Mouse (Mus musculus) stomach, postnatal 0 days (tissue): Measurements from ENCODE around the gene Lrrc75a. TPM values are rescaled to one million over a fixed set of nuclear protein-coding genes. Genes with fewer than 3 reads are reported as not detected.

Source experiments
- ATAC-seq: fragments of 200-750 bp; cut with Nextera tagmentation; 2 replicates; pipeline ENCODE4 v1.8.0; 2017; ENCODE audit not compliant: low FRiP score, low TSS enrichment
- DNase-seq: peaks from one replicate; pipeline ENCODE4 v3.0.0-alpha.2; 2016; ENCODE audit warnings: low spot score
- H3K27ac ChIP-seq: fragments of 300-500 bp; sonication (generic); replicated peaks from 2 replicates; pipeline ENCODE4 v1.5.1; 2014; ENCODE audit warnings: mild to moderate bottlenecking, control low read depth
- H3K27me3 ChIP-seq: fragments of 300-500 bp; sonication (generic); 2 replicates; pipeline ENCODE4 v1.6.1; 2014; ENCODE audit warnings: low read length; ENCODE audit not compliant: control insufficient read depth, insufficient read depth
- H3K36me3 ChIP-seq: fragments of 300-500 bp; sonication (generic); 2 replicates; pipeline ENCODE4 v1.6.1; 2014; ENCODE audit warnings: low read length, mixed read lengths; ENCODE audit not compliant: control insufficient read depth, insufficient read depth
- H3K4me1 ChIP-seq: fragments of 300-500 bp; sonication (generic); replicated peaks from 2 replicates; pipeline ENCODE4 v1.6.1; 2014; ENCODE audit warnings: antibody characterized with exemption; ENCODE audit not compliant: control insufficient read depth, insufficient read depth
- H3K4me2 ChIP-seq: fragments of 300-500 bp; sonication (generic); replicated peaks from 2 replicates; pipeline ENCODE4 v1.6.1; 2014; ENCODE audit warnings: low read depth, mild to moderate bottlenecking, control low read depth, moderate library complexity
- H3K4me3 ChIP-seq: fragments of 300-500 bp; sonication (generic); 2 replicates; pipeline ENCODE4 v1.5.1; 2014; ENCODE audit warnings: low read depth, low read length, control low read depth
- H3K9ac ChIP-seq: fragments of 300-500 bp; sonication (generic); 2 replicates; pipeline ENCODE4 v1.6.1; 2014; ENCODE audit warnings: mild to moderate bottlenecking, low read length, control low read depth, mixed read lengths
- H3K9me3 ChIP-seq: fragments of 300-500 bp; sonication (generic); 2 replicates; pipeline ENCODE4 v1.6.1; 2016; ENCODE audit warnings: low read length; ENCODE audit not compliant: control insufficient read depth
- CTCF ChIP-seq: IDR thresholded peaks from 2 replicates; pipeline ENCODE4 v1.5.1; 2016; ENCODE audit warnings: antibody characterized with exemption, low read depth, mild to moderate bottlenecking, moderate library complexity
- EP300 ChIP-seq: optimal IDR thresholded peaks from 2 replicates; pipeline ENCODE3; 2016; ENCODE audit warnings: antibody characterized with exemption
- WGBS: fragments of 180-500 bp; shearing (Covaris S2); extraction: QIAGEN DNeasy Blood & Tissue Kit; methylation state at CpG from one replicate; pipeline ENCODE4 v1.1.7; 2014; 5-methylcytosine and 5-hydroxymethylcytosine counted together
- polyA plus RNA-seq: library from polyadenylated mRNA; unstranded; fragments of >200 nt; fragmentation: Nextera tagmentation; extraction: Ambion mirVana; gene quantifications from 2 replicates; pipeline ENCODE4 v1.2.1, GENCODE M21; 2015

Gene Lrrc75a
- polyA plus RNA-seq, 1 experiment from 2014 or later = 7.3 TPM

DNA sequence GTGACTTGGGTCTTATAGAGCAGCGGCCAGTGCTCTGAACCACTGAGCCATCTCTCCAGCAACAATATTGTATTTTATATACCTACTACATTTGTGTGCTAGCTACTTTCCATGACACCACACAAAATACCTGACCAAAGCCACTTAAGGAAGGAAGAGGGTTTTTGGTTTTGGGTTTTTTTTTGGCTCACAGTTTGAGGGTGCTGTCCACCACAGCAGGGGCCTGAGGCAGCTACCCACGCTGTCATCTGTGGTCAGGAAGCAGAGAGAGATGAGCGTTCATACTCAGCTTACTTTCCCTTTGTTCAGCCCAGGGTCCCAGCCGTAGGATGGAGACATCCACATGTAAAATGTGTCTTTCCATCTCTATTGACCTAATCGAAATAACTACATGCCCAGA lies 61.3 kb downstream of the Lrrc75a start:
- no peaks in the 10 kb centered on the region for H3K27me3 ChIP-seq
- H3K4me1 ChIP-seq = no peaks in the 10 kb centered on the region
- H3K4me2 ChIP-seq = no peak overlapping the region
- no peaks in the 10 kb centered on the region for H3K9me3 ChIP-seq
- no peak for TF ChIP-seq EP300
- no peak for TF ChIP-seq CTCF
- 86% methylated on average over 5 of the region's 5 CpGs for WGBS
- no peak overlapping the region for H3K4me3 ChIP-seq
- H3K9ac ChIP-seq = no peak overlapping the region
- no peak overlapping the region for H3K27ac ChIP-seq
- no peak for ATAC-seq
- DNase-seq = no peak
- no peaks in the 10 kb centered on the region; the same call in 1 of the 2 replicates for H3K36me3 ChIP-seq

DNA sequence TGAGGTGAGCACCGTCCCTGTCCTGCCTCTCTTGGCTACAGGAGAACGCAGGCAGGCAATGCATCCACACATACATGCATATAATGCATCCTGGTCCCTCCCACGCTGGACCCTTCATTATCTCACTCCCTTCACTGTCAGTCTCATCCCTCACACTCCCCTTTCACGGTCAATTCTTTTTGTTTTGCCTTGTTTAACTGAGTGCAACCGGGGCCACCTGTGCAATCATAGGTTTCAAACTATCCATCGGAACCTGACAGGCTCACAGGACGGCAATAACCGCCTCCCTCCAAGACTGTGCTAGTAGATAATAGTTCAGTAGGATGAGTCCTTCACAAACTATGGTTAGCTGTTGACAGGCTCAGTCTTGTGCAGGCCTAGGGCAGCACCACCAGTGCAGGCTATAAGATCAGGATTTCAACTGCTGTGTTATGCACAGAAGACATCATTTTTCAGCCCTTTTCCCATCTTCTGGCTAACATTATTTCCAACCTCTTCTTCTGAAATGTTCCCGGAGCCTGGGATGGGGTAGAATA lies 63.6 kb downstream of the Lrrc75a start:
- Histone ChIP-seq H3K4me2 (no peak overlapping the region), H3K36me3 (no peaks in the 10 kb centered on the region; the same call in 1 of the 2 replicates), H3K27ac (no peak overlapping the region), H3K9ac (no peak overlapping the region), H3K9me3 (no peaks in the 10 kb centered on the region), H3K27me3 (no peaks in the 10 kb centered on the region), H3K4me1 (no peaks in the 10 kb centered on the region), H3K4me3 (no peak overlapping the region)
- TF ChIP-seq CTCF = no peak
- TF ChIP-seq EP300 = no peak
- 63% methylated on average over 9 of the region's 9 CpGs for WGBS
- ATAC-seq = no peak
- no peak for DNase-seq

- Histone ChIP-seq H3K9me3 (no peaks in the 10 kb centered on the region), H3K27me3 (no peaks in the 10 kb centered on the region), H3K4me3 (no peak overlapping the region), H3K27ac (no peak overlapping the region), H3K4me1 (no peaks in the 10 kb centered on the region), H3K4me2 (no peak overlapping the region), H3K36me3 (no peaks in the 10 kb centered on the region; the same call in 1 of the 2 replicates), H3K9ac (no peak overlapping the region)
- 84% methylated on average over 6 of the region's 6 CpGs for WGBS
- no peak for TF ChIP-seq CTCF
- TF ChIP-seq EP300 = no peak
- ATAC-seq (no peak), DNase-seq (no peak)
These were observed 65.3 kb downstream of the Lrrc75a start for GRCm38 (mm10) chr11:62583031-62583430.

DNA sequence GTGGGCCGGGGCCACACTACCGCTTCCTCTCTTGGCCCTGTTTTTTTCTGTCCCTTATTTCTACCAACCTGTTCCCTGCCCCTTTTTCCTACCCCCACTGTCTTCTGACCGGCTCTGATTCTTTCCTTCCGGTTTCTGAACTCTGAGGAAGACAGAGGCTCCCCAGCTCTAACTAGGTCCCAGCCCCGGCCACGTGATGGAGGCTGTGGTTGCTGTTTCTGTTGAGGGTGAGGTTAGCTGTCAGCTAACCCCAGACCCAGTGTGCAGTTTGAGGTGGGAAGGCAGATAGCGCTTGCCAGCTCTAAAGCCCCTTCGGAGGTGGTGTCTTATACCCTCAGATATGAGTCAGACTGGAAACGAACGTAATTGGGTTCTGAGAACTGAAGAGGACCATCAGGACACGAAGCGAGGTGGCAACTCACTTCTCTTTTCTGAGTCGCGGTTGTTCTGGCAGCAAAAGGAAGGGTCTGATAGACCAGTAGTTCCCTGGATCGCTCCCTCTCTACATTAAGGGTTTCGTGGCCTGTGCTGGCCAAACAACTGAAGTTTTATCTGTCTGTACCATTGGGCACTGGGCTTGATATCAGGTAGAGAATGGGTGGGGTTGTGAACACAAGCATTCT lies 71.7 kb downstream of the Lrrc75a start:
- Histone ChIP-seq H3K27me3 (no peaks in the 10 kb centered on the region), H3K27ac (peak overlapping the region; percentile 56), H3K9ac (peak overlapping the region; percentile 57), H3K4me3 (peak overlapping the region; percentile 53), H3K4me2 (peak overlapping the region; percentile 94), H3K36me3 (no peaks in the 10 kb centered on the region), H3K4me1 (no peaks in the 10 kb centered on the region), H3K9me3 (no peaks in the 10 kb centered on the region)
- TF ChIP-seq CTCF = no peak
- TF ChIP-seq EP300 = no peak
- no peak for DNase-seq
- no peak for ATAC-seq
- WGBS = 55% methylated on average over 16 of the region's 16 CpGs

DNA sequence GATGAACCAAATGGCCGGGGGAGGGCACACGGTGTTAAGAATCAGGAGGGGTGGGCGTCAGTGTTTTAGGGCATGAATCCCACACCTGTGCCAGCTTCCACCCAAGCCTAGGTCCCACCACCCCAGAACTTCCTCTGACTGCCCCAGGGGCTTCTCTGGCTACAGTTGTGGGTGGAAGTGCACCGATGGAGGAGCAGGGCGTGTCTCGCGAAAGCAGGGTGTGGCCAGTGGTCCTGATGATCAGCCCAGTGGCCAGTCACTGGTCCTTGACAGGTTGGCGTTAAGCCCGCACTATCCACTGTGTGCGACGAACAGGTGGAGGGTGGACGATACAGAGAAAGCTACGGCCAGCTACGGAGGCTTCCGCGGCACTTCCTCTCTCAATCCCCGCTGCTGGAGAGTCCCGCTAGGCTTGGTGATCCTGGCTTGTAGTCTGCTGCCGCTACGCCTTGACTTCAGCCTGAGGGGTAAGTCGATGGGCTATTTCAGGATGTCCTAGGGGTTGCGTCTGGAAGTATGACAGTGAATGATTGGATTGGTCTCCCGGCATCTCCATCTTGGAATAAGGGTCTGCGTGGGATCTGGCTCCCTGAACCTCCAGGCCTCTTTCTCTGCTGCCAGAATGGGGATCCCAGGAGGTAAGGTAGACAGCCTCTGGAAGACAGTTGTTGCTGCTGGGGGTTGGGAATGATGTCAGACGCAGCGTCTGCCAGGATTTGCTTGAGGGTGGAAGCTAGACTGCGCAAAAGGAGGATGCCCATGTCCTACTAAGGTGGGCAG lies 72.5 kb downstream of the Lrrc75a start:
- TF ChIP-seq CTCF (no peak), EP300 (no peak)
- Histone ChIP-seq H3K9ac (peak overlapping the region; percentile 57), H3K27ac (peak overlapping the region; percentile 56), H3K4me1 (no peaks in the 10 kb centered on the region), H3K36me3 (no peaks in the 10 kb centered on the region), H3K4me3 (peak overlapping the region; percentile 53), H3K9me3 (no peaks in the 10 kb centered on the region), H3K27me3 (no peaks in the 10 kb centered on the region), H3K4me2 (peak overlapping the region; percentile 94)
- ATAC-seq (peak; percentile 53), DNase-seq (peak; percentile 44)
- WGBS = 7% methylated on average over 27 of the region's 27 CpGs

DNA sequence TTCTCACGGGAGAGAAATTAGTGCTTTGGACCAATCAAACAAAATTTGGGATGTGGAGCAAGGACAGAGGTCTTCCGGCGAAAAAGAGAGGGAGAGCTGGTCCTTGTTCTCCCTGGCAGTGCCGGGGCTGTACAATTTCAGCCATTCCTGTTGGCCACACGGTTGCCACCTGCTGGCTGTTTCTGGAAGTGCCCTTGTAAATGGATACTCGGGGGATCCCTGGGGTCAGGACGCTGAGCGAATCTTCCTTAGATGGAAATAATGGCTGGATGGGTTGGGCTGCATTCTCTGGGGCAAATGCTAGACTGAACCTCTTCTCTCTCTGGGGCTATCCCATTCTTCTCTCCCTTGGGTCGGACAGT lies 73.0 kb downstream of the Lrrc75a start:
- Histone ChIP-seq H3K36me3 (no peaks in the 10 kb centered on the region), H3K27ac (peak overlapping the region; percentile 56), H3K4me1 (no peaks in the 10 kb centered on the region), H3K9me3 (no peaks in the 10 kb centered on the region), H3K27me3 (no peaks in the 10 kb centered on the region), H3K4me2 (peak overlapping the region; percentile 94), H3K9ac (peak overlapping the region; percentile 57), H3K4me3 (peak overlapping the region; percentile 53)
- TF ChIP-seq CTCF (peak; percentile 95), EP300 (no peak)
- WGBS = 3% methylated on average over 9 of the region's 9 CpGs
- ATAC-seq = peak; percentile 75
- peak; percentile 85 for DNase-seq
